Mouse (Mus musculus) hindlimb bud, embryonic 11.5 days (tissue): ENCODE data around the gene Rd3.

Experiments used
- DNase-seq: peaks from one replicate; pipeline ENCODE4 v3.0.0-alpha.2; 2012; ENCODE audit warnings: low read depth, low spot score; ENCODE audit errors: extremely low spot score

Gene Rd3

GRCm38 (mm10) chr1:191977187-191977586 is at the start of gene Rd3:
Rd3 (plus strand) TSS chr1:191977370.
- no peak for DNase-seq

GRCm38 (mm10) chr1:191928345-191928744 is 48.8 kb upstream of the Rd3 start:
- DNase-seq: no peak

- DNase-seq: no peak
Observed at GRCm38 (mm10) chr1:191929065-191929464, 48.1 kb upstream of the Rd3 start.

- DNase-seq: no peak
Observed at GRCm38 (mm10) chr1:191929897-191930524, 47.2 kb upstream of the Rd3 start.

GRCm38 (mm10) chr1:191930525-191931105 is 46.6 kb upstream of the Rd3 start:
- no peak for DNase-seq

GRCm38 (mm10) chr1:191932286-191932985 is 44.7 kb upstream of the Rd3 start:
- DNase-seq: no peak

- no peak for DNase-seq
Observed at GRCm38 (mm10) chr1:191932986-191933632, 44.1 kb upstream of the Rd3 start.

- DNase-seq: no peak
Observed at GRCm38 (mm10) chr1:191943638-191944037, 33.5 kb upstream of the Rd3 start.

- no peak for DNase-seq
Observed at GRCm38 (mm10) chr1:191945341-191945740, 31.8 kb upstream of the Rd3 start.

- no peak for DNase-seq
Observed at GRCm38 (mm10) chr1:191945756-191946155, 31.4 kb upstream of the Rd3 start.

- no peak for DNase-seq
Observed at GRCm38 (mm10) chr1:191946261-191946660, 30.9 kb upstream of the Rd3 start.

- DNase-seq: no peak
Observed at GRCm38 (mm10) chr1:191946835-191947234, 30.3 kb upstream of the Rd3 start.

- no peak for DNase-seq
Observed at GRCm38 (mm10) chr1:191947796-191948195, 29.4 kb upstream of the Rd3 start.

GRCm38 (mm10) chr1:191948600-191948999 is 28.6 kb upstream of the Rd3 start:
- DNase-seq: no peak

GRCm38 (mm10) chr1:191950611-191951010 is 26.6 kb upstream of the Rd3 start:
- no peak for DNase-seq

- DNase-seq: no peak
Observed at GRCm38 (mm10) chr1:191952733-191953335, 24.3 kb upstream of the Rd3 start.

GRCm38 (mm10) chr1:191955101-191955500 is 22.1 kb upstream of the Rd3 start:
- DNase-seq: no peak

- DNase-seq: no peak
Observed at GRCm38 (mm10) chr1:191956261-191956660, 20.9 kb upstream of the Rd3 start.

- DNase-seq: no peak
Observed at GRCm38 (mm10) chr1:191956871-191957270, 20.3 kb upstream of the Rd3 start.

GRCm38 (mm10) chr1:191957321-191957720 is 19.8 kb upstream of the Rd3 start:
- no peak for DNase-seq

GRCm38 (mm10) chr1:191960946-191961345 is 16.2 kb upstream of the Rd3 start:
- no peak for DNase-seq
